Mouse (Mus musculus) kidney, postnatal 0 days (tissue): ENCODE results near the gene Cfap299. TPM values are rescaled to one million over a fixed set of nuclear protein-coding genes. Genes with fewer than 3 reads are reported as not detected.
A peak's percentile ranks its signal among the peaks of the same experiment; 100 is the strongest.

Experiments
- ATAC-seq: fragments of 200-750 bp; cut with Nextera tagmentation; replicated peaks from 2 replicates; pipeline ENCODE4 v1.8.0; 2017; ENCODE audit warnings: low read depth, moderate number of reproducible peaks, moderate TSS enrichment, moderate library complexity; ENCODE audit not compliant: low FRiP score
- DNase-seq: peaks from one replicate; pipeline ENCODE4 v3.0.0-alpha.2; 2016; ENCODE audit warnings: low spot score
- H3K27ac ChIP-seq: fragments of 300-500 bp; sonication (generic); 2 replicates; pipeline ENCODE4 v1.5.1; 2014; ENCODE audit warnings: mild to moderate bottlenecking
- H3K27me3 ChIP-seq: fragments of 300-500 bp; sonication (generic); 2 replicates; pipeline ENCODE4 v1.6.1; 2014; ENCODE audit warnings: low read length, mixed read lengths; ENCODE audit not compliant: insufficient read depth
- H3K36me3 ChIP-seq: fragments of 300-500 bp; sonication (generic); 2 replicates; pipeline ENCODE4 v1.6.1; 2014; ENCODE audit warnings: low read length, mixed read lengths; ENCODE audit not compliant: insufficient read depth
- H3K4me1 ChIP-seq: fragments of 300-500 bp; sonication (generic); replicated peaks from 2 replicates; pipeline ENCODE4 v1.6.1; 2014; ENCODE audit warnings: antibody characterized with exemption, low read length, mixed read lengths; ENCODE audit not compliant: insufficient read depth
- H3K4me2 ChIP-seq: fragments of 300-500 bp; sonication (generic); 2 replicates; pipeline ENCODE4 v1.6.1; 2014; ENCODE audit warnings: mild to moderate bottlenecking, low read length, moderate library complexity, mixed read lengths
- H3K4me3 ChIP-seq: fragments of 300-500 bp; sonication (generic); replicated peaks from 2 replicates; pipeline ENCODE4 v1.5.1; 2014; ENCODE audit warnings: low read depth, low read length
- H3K9ac ChIP-seq: fragments of 300-500 bp; sonication (generic); 2 replicates; pipeline ENCODE4 v1.6.1; 2014; ENCODE audit warnings: low read depth, low read length
- H3K9me3 ChIP-seq: fragments of 300-500 bp; sonication (generic); replicated peaks from 2 replicates; pipeline ENCODE4 v1.6.1; 2016; ENCODE audit warnings: low read length, inconsistent platforms, mixed read lengths
- CTCF ChIP-seq: IDR thresholded peaks from 2 replicates; pipeline ENCODE4 v1.5.1; 2016; ENCODE audit warnings: antibody characterized with exemption, low read depth, mild to moderate bottlenecking, moderate library complexity
- WGBS: fragments of 180-500 bp; shearing (Covaris S2); extraction: QIAGEN DNeasy Blood & Tissue Kit; methylation state at CpG from one replicate; pipeline ENCODE4 v1.1.7; 2014; 5-methylcytosine and 5-hydroxymethylcytosine counted together
- polyA plus RNA-seq: library from polyadenylated mRNA; unstranded; fragments of >200 nt; fragmentation: Nextera tagmentation; extraction: Ambion mirVana; gene quantifications from 2 replicates; pipeline ENCODE4 v1.2.1, GENCODE M21; 2015

The Cfap299 gene
- polyA plus RNA-seq, 1 experiment from 2014 or later, result 0.34 TPM

DNA sequence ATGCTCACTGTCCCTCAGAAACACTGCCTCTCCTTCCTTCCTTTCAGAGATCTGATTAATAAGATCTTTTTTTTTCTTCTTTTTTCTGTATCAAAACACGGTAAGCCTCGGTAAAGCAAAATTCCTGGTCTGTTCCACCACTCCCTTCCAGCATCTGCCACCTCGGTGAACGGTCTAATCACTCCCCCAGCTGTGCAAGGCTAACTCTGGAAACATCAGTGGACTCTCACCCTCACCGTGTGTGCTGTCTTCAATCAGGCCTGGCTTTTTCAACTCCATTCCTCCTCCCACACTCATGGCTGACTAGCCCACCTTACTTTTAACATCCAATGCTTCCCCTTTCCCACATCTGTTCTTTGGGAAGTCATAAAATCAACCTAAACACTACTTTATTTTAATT, 221.2 kb downstream of the Cfap299 start:
- no peaks in the 10 kb centered on the region for H3K36me3 ChIP-seq
- H3K4me3 ChIP-seq, result no peak overlapping the region
- ATAC-seq (no peak), DNase-seq (no peak)
- no peaks in the 10 kb centered on the region for H3K9me3 ChIP-seq
- WGBS, result 17% methylated on average over 5 of the region's 5 CpGs
- TF ChIP-seq CTCF, result no peak
- H3K27ac ChIP-seq, result no peak overlapping the region
- no peaks in the 10 kb centered on the region for H3K4me1 ChIP-seq
- H3K9ac ChIP-seq, result no peak overlapping the region
- H3K27me3 ChIP-seq, result no peaks in the 10 kb centered on the region
- H3K4me2 ChIP-seq, result no peak overlapping the region

DNA sequence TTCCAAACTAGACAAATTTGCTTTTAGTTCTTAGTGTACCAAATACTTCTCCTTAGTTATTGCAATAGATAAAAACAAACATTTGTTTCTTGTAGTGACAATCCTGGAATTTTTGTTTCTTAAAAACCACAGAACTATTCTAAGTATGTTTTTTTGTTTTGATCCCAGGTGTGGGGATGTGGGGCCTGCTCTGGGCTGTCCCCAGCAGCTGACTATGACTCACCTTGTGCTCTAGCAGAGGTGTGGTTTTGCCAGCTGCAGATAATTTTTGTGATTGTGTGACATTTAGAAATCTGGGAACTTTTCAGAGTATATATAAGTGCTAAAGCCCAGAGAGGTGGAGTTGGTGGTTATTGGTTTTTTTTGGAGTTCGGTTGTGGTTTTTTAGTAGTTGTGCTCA, 221.8 kb downstream of the Cfap299 start:
- Histone ChIP-seq H3K9ac (no peak overlapping the region), H3K9me3 (no peaks in the 10 kb centered on the region), H3K4me3 (no peak overlapping the region), H3K4me1 (no peaks in the 10 kb centered on the region), H3K27ac (no peak overlapping the region), H3K4me2 (no peak overlapping the region), H3K36me3 (no peaks in the 10 kb centered on the region), H3K27me3 (no peaks in the 10 kb centered on the region)
- no peak for ATAC-seq
- no peak for TF ChIP-seq CTCF
- WGBS, result 74% methylated on average over 1 of the region's 1 CpGs
- no peak for DNase-seq

DNA sequence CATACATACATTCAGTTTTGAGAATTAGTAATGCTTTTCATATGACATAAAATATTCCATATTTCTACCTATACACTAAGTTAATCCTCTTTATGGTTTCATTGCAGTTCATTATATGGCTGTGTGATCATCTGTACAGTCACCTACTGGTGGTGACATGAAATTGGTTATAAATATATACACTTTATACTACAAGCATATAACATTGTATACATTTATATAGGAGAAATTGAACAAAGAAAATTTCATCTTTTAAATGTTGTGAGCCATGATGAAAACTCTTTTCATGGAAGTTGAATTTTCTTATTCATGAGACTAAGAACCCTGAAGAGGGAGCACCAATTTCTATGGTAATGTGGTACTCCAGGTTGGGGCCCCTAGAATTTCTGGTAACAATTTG, 223.3 kb downstream of the Cfap299 start, which contains the start of gene Gm11111:
TSS of gene Gm11111 (plus strand) at position 301 of the 400 bp plus-strand sequence.
- Histone ChIP-seq H3K4me1 (no peaks in the 10 kb centered on the region), H3K4me2 (no peak within 1 kb of the TSS), H3K27me3 (no peaks in the 10 kb centered on the region), H3K36me3 (no peaks in the 10 kb centered on the region), H3K9ac (no peak within 1 kb of the TSS), H3K9me3 (no peaks in the 10 kb centered on the region), H3K27ac (no peak within 1 kb of the TSS), H3K4me3 (no peak within 1 kb of the TSS)
- ATAC-seq (no peak), DNase-seq (no peak)
- TF ChIP-seq CTCF, result no peak

DNA sequence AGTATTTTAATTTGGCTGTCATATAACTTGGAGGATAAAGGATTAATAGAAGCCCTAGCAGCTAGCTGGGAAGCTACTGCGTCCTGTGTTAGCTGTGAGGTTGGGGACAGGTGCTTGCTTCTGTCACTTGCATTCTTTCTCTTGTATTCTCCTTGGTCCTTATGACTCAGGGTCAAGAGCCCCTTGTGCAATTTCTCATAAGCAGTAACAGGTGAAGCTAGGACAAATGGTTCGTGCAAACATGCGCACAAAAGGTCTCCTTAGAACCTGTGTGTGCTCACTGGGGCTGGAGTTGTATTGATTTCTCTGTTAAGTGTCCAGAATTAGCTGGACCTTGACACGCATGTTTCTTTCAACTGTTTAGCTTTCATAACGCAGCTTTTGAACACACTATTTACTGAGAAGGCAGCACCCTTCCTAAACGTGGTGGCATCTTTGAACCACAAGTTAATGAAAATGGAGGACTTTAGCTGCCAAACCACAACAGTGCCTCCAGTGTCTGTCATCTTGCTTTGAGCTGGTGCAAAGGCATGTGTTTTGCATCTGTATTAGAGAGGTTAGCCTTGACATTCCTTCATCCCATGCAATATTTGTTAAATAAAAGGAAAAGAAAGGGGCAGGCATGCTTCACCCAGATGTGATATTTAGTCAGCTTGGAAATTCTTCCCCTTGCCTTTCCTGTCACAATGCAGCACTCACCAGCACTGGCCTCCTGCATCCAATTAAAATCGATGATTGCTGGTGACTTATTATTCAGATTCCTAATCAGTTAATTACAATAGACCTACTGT, 223.9 kb downstream of the Cfap299 start:
- H3K4me3 ChIP-seq, result no peak overlapping the region
- no peaks in the 10 kb centered on the region for H3K36me3 ChIP-seq
- no peak overlapping the region for H3K27ac ChIP-seq
- ATAC-seq, result no peak
- H3K27me3 ChIP-seq, result no peaks in the 10 kb centered on the region
- no peak overlapping the region for H3K9ac ChIP-seq
- no peak for TF ChIP-seq CTCF
- 77% methylated on average over 7 of the region's 7 CpGs for WGBS
- no peaks in the 10 kb centered on the region for H3K4me1 ChIP-seq
- H3K9me3 ChIP-seq, result no peaks in the 10 kb centered on the region
- H3K4me2 ChIP-seq, result no peak overlapping the region
- no peak for DNase-seq

DNA sequence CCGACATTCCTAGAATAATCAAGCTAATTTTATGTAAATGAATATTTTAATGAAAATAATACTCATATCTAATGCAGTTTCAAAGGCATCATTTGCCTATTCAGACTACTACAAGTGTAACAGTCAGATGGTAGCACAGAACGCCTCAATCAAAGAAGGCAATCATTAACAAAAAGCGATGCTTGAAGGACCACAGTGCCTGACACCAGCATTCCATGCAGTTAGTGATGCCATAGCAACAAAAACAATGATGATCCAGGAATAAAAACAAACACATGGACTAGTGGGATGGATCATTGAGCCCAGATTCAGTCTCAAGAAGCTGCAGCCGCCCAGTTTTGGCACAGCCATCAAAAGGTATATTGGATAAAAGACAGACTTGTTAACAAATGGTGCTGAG, 232.2 kb downstream of the Cfap299 start:
- Histone ChIP-seq H3K27me3 (no peaks in the 10 kb centered on the region), H3K4me3 (no peak overlapping the region), H3K4me2 (no peak overlapping the region), H3K4me1 (0 out of 2 replicates have a peak, but pooled peaks cover 8% of the 10 kb centered on the region), H3K9me3 (no peaks in the 10 kb centered on the region), H3K27ac (no peak overlapping the region), H3K9ac (no peak overlapping the region), H3K36me3 (no peaks in the 10 kb centered on the region)
- 52% methylated on average over 4 of the region's 4 CpGs for WGBS
- TF ChIP-seq CTCF, result no peak
- ATAC-seq (peak; percentile 79), DNase-seq (peak; percentile 63)

DNA sequence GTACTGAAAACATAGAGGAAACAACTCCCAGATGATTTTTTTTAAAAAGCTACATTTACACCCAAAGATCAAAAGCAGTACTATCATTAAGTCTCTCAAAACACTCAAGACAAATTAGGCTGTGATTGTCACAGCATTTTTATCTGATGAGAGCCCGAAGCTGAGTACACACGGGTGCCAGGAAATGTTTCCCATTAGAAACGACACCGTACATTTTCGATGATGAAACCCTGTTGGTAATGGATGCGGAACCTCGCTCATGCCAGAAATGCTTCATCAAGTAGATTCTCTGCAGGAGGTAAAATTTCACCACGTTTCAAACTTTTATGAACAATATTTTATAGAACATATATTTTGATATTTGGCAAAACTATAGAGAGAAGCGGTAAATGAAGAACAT, 233.7 kb downstream of the Cfap299 start:
- H3K9ac ChIP-seq, result no peak overlapping the region
- no peak overlapping the region for H3K4me2 ChIP-seq
- TF ChIP-seq CTCF, result no peak
- no peaks in the 10 kb centered on the region for H3K36me3 ChIP-seq
- H3K4me3 ChIP-seq, result no peak overlapping the region
- no peak overlapping the region for H3K27ac ChIP-seq
- DNase-seq (no peak), ATAC-seq (no peak)
- WGBS, result 60% methylated on average over 9 of the region's 9 CpGs
- no peaks in the 10 kb centered on the region for H3K9me3 ChIP-seq
- H3K4me1 ChIP-seq, result 0 out of 2 replicates have a peak, but pooled peaks cover 8% of the 10 kb centered on the region
- H3K27me3 ChIP-seq, result no peaks in the 10 kb centered on the region
